Mouse (Mus musculus): ENCODE measurements around the gene Mast3. TPM values are rescaled to one million over a fixed set of nuclear protein-coding genes. Genes with fewer than 3 reads are reported as not detected.

Gene Mast3
- polyA plus RNA-seq, 1 experiment from 2014 or later = 18.9 TPM

GRCm38 (mm10) chr8:70801156-70801555, 3.7 kb downstream of the Mast3 start:
- peaks cover 43% of the 10 kb centered on the region for H3K4me1 ChIP-seq
- no peak overlapping the region for H3K27ac ChIP-seq (replicated peaks)
- no peaks in the 10 kb centered on the region for H3K9me3 ChIP-seq (replicated peaks)
- no peak for ATAC-seq (ENCODE audit: low FRiP score)
- no peaks in the 10 kb centered on the region for H3K36me3 ChIP-seq
- H3K4me2 ChIP-seq = no peak overlapping the region
- H3K9ac ChIP-seq (replicated peaks) = no peak overlapping the region
- H3K4me3 ChIP-seq (replicated peaks) = no peak overlapping the region
- H3K27me3 ChIP-seq (replicated peaks) = peaks cover 63% of the 10 kb centered on the region
- 27% methylated on average over 15 of the region's 15 CpGs for WGBS

- H3K9me3 ChIP-seq (replicated peaks) = no peaks in the 10 kb centered on the region
- no peak overlapping the region for H3K4me3 ChIP-seq (replicated peaks)
- H3K4me2 ChIP-seq = no peak overlapping the region
- H3K27ac ChIP-seq (replicated peaks) = no peak overlapping the region
- no peak overlapping the region for H3K9ac ChIP-seq (replicated peaks)
- H3K36me3 ChIP-seq = no peaks in the 10 kb centered on the region
- WGBS = 38% methylated on average over 10 of the region's 10 CpGs
- H3K4me1 ChIP-seq = peaks cover 48% of the 10 kb centered on the region
- H3K27me3 ChIP-seq (replicated peaks) = peaks cover 58% of the 10 kb centered on the region
- ATAC-seq (ENCODE audit: low FRiP score) = no peak
Measured at GRCm38 (mm10) chr8:70800648-70801047, 4.2 kb downstream of the Mast3 start.

GRCm38 (mm10) chr8:70798281-70798680, 6.6 kb downstream of the Mast3 start:
- peaks cover 35% of the 10 kb centered on the region for H3K27me3 ChIP-seq (replicated peaks)
- H3K9ac ChIP-seq (replicated peaks) = no peak overlapping the region
- peak overlapping the region; percentile 93 for H3K4me2 ChIP-seq
- WGBS = 11% methylated on average over 15 of the region's 15 CpGs
- H3K9me3 ChIP-seq (replicated peaks) = no peaks in the 10 kb centered on the region
- H3K36me3 ChIP-seq = no peaks in the 10 kb centered on the region
- H3K27ac ChIP-seq (replicated peaks) = no peak overlapping the region
- H3K4me1 ChIP-seq = peaks cover 36% of the 10 kb centered on the region
- H3K4me3 ChIP-seq (replicated peaks) = peak overlapping the region; percentile 61
- no peak for ATAC-seq (ENCODE audit: low FRiP score)

- WGBS = under 1% methylated on average over 56 of the region's 57 CpGs
- Histone ChIP-seq H3K4me2 (peak overlapping the region; percentile 93), H3K9ac (replicated peaks) (peak overlapping the region; percentile 60), H3K27me3 (replicated peaks) (peaks cover 27% of the 10 kb centered on the region), H3K27ac (replicated peaks) (peak overlapping the region; percentile 60; the same call in 1 of the 2 replicates), H3K36me3 (no peaks in the 10 kb centered on the region), H3K9me3 (replicated peaks) (no peaks in the 10 kb centered on the region), H3K4me3 (replicated peaks) (peak overlapping the region; percentile 61), H3K4me1 (peaks cover 46% of the 10 kb centered on the region)
- peak; percentile 86 for ATAC-seq (ENCODE audit: low FRiP score)
Measured at GRCm38 (mm10) chr8:70797081-70798070, 7.5 kb downstream of the Mast3 start.

- Histone ChIP-seq H3K9me3 (replicated peaks) (no peaks in the 10 kb centered on the region), H3K27ac (replicated peaks) (peak overlapping the region; percentile 63; the same call in 1 of the 2 replicates), H3K4me2 (peak overlapping the region; percentile 93), H3K9ac (replicated peaks) (peak overlapping the region; percentile 60), H3K4me3 (replicated peaks) (peak overlapping the region; percentile 61), H3K4me1 (peaks cover 52% of the 10 kb centered on the region), H3K36me3 (no peaks in the 10 kb centered on the region), H3K27me3 (replicated peaks) (peaks cover 20% of the 10 kb centered on the region)
- ATAC-seq (ENCODE audit: low FRiP score) = no peak
- WGBS = 2% methylated on average over 54 of the region's 54 CpGs
Measured at GRCm38 (mm10) chr8:70796403-70797080, 8.3 kb downstream of the Mast3 start.

GRCm38 (mm10) chr8:70795370-70795769, 9.5 kb downstream of the Mast3 start:
- WGBS = 81% methylated on average over 2 of the region's 2 CpGs
- Histone ChIP-seq H3K27ac (replicated peaks) (no peak overlapping the region), H3K4me1 (peaks cover 60% of the 10 kb centered on the region)

GRCm38 (mm10) chr8:70794215-70794614, 10.6 kb downstream of the Mast3 start:
- no peak overlapping the region for H3K9ac ChIP-seq (replicated peaks)
- peaks cover 60% of the 10 kb centered on the region for H3K4me1 ChIP-seq
- no peaks in the 10 kb centered on the region for H3K36me3 ChIP-seq
- H3K27ac ChIP-seq (replicated peaks) = no peak overlapping the region
- no peak overlapping the region for H3K4me3 ChIP-seq (replicated peaks)
- ATAC-seq (ENCODE audit: low FRiP score) = no peak
- 82% methylated on average over 2 of the region's 2 CpGs for WGBS
- H3K9me3 ChIP-seq (replicated peaks) = no peaks in the 10 kb centered on the region
- no peak overlapping the region for H3K4me2 ChIP-seq
- H3K27me3 ChIP-seq (replicated peaks) = peaks cover 9% of the 10 kb centered on the region

More at GRCm38 (mm10) chr8:70795370-70795769, 9.5 kb downstream of the Mast3 start:
- H3K4me2 ChIP-seq = no peak overlapping the region
- no peak for ATAC-seq (ENCODE audit: low FRiP score)
- H3K9ac ChIP-seq (replicated peaks) = no peak overlapping the region
- H3K4me3 ChIP-seq (replicated peaks) = no peak overlapping the region
- H3K36me3 ChIP-seq = no peaks in the 10 kb centered on the region
- H3K27me3 ChIP-seq (replicated peaks) = peaks cover 19% of the 10 kb centered on the region
- H3K9me3 ChIP-seq (replicated peaks) = no peaks in the 10 kb centered on the region

- Histone ChIP-seq H3K4me2 (peak overlapping the region; percentile 75), H3K4me1 (peaks cover 52% of the 10 kb centered on the region)
- peak; percentile 52 for ATAC-seq (ENCODE audit: low FRiP score)
Measured at GRCm38 (mm10) chr8:70792700-70793099, 12.2 kb downstream of the Mast3 start.

GRCm38 (mm10) chr8:70791975-70792691, 12.7 kb downstream of the Mast3 start:
- WGBS = 6% methylated on average over 58 of the region's 58 CpGs
- ATAC-seq (ENCODE audit: low FRiP score) = peak; percentile 80

More at GRCm38 (mm10) chr8:70792700-70793099, 12.2 kb downstream of the Mast3 start:
- Histone ChIP-seq H3K9me3 (replicated peaks) (no peaks in the 10 kb centered on the region), H3K9ac (replicated peaks) (peak overlapping the region; percentile 82; the same call in 1 of the 2 replicates), H3K27ac (replicated peaks) (peak overlapping the region; percentile 83), H3K4me3 (replicated peaks) (peak overlapping the region; percentile 61), H3K27me3 (replicated peaks) (peaks cover 7% of the 10 kb centered on the region), H3K36me3 (peaks cover 8% of the 10 kb centered on the region; the same call in 1 of the 2 replicates)
- under 1% methylated on average over 20 of the region's 20 CpGs for WGBS

GRCm38 (mm10) chr8:70791294-70791701, 13.6 kb downstream of the Mast3 start:
- Histone ChIP-seq H3K27me3 (replicated peaks) (peaks cover 7% of the 10 kb centered on the region), H3K27ac (replicated peaks) (0 out of 2 replicates have a peak overlapping the region, but pooled peaks have one; percentile 83), H3K4me3 (replicated peaks) (peak overlapping the region; percentile 61), H3K9me3 (replicated peaks) (no peaks in the 10 kb centered on the region), H3K36me3 (peaks cover 21% of the 10 kb centered on the region), H3K4me2 (peak overlapping the region; percentile 75), H3K4me1 (peaks cover 42% of the 10 kb centered on the region), H3K9ac (replicated peaks) (peak overlapping the region; percentile 82)
- no peak for ATAC-seq (ENCODE audit: low FRiP score)
- 77% methylated on average over 7 of the region's 7 CpGs for WGBS

More at GRCm38 (mm10) chr8:70791975-70792691, 12.7 kb downstream of the Mast3 start:
- peak overlapping the region; percentile 75 for H3K4me2 ChIP-seq
- H3K9me3 ChIP-seq (replicated peaks) = no peaks in the 10 kb centered on the region
- H3K27me3 ChIP-seq (replicated peaks) = peaks cover 7% of the 10 kb centered on the region
- H3K4me1 ChIP-seq = peaks cover 48% of the 10 kb centered on the region
- H3K36me3 ChIP-seq = peaks cover 13% of the 10 kb centered on the region
- peak overlapping the region; percentile 82 for H3K9ac ChIP-seq (replicated peaks)
- peak overlapping the region; percentile 61 for H3K4me3 ChIP-seq (replicated peaks)
- peak overlapping the region; percentile 83 for H3K27ac ChIP-seq (replicated peaks)

- peak overlapping the region; percentile 75 for H3K4me2 ChIP-seq
- peak overlapping the region; percentile 82; the same call in 1 of the 2 replicates for H3K9ac ChIP-seq (replicated peaks)
- H3K4me3 ChIP-seq (replicated peaks) = peak overlapping the region; percentile 61; the same call in 1 of the 2 replicates
- no peak for ATAC-seq (ENCODE audit: low FRiP score)
- H3K9me3 ChIP-seq (replicated peaks) = no peaks in the 10 kb centered on the region
- 60% methylated on average over 8 of the region's 8 CpGs for WGBS
- peaks cover 7% of the 10 kb centered on the region for H3K27me3 ChIP-seq (replicated peaks)
- H3K27ac ChIP-seq (replicated peaks) = no peak overlapping the region
- H3K36me3 ChIP-seq = peaks cover 25% of the 10 kb centered on the region
- H3K4me1 ChIP-seq = peaks cover 37% of the 10 kb centered on the region
Measured at GRCm38 (mm10) chr8:70790846-70791245, 14.0 kb downstream of the Mast3 start.

Data from neural tube, embryonic 15.5 days (tissue).